21 mouse cellular contexts compared by ENCODE assay signal in genomic region chr4:66622650-66623394, GRCm38 (mm10).
DNase-seq lines count a peak whose midpoint lies in the region; ATAC-seq lines count a peak whose summit lies in the region.
"Had no signal": no experiment of that assay in that cellular context is flagged by ENCODE, and none has a peak within 500 bp of the region (broad histone marks: within the 10 kb centered on the region; RNA-seq: fewer than 3 reads in every experiment).

No protein-coding gene starts in this region.

- no peak overlapping the region for H3K4me2 ChIP-seq in forebrain, embryonic 11.5 days (ENCODE audit: low read depth, low read length, severe bottlenecking)
- H3K4me2 ChIP-seq in forebrain, embryonic 13.5 days = no peak overlapping the region
- no peak overlapping the region for H3K4me2 ChIP-seq in forebrain, embryonic 16.5 days (ENCODE audit: low read length)
- H3K4me2 ChIP-seq: embryonic facial prominence, embryonic 13.5 days; heart, embryonic 11.5 days; hindbrain, embryonic 12.5 days; hindbrain, embryonic 15.5 days had no signal

- H3K27ac ChIP-seq in forebrain, embryonic 11.5 days (ENCODE audit: low read depth, low read length) = no peak overlapping the region
- H3K27ac ChIP-seq in forebrain, embryonic 10.5 days = no peak overlapping the region
- H3K27ac ChIP-seq in forebrain, embryonic 13.5 days = no peak overlapping the region
- H3K27ac ChIP-seq in forebrain, embryonic 16.5 days (ENCODE audit: low read length) = no peak overlapping the region
- H3K27ac ChIP-seq: embryonic facial prominence, embryonic 10.5 days; embryonic facial prominence, embryonic 13.5 days; hindbrain, embryonic 12.5 days; hindbrain, embryonic 15.5 days had no signal

- no peak overlapping the region for H3K9ac ChIP-seq in forebrain, embryonic 11.5 days (ENCODE audit: low read length)
- H3K9ac ChIP-seq in forebrain, embryonic 13.5 days = no peak overlapping the region
- no peak overlapping the region for H3K9ac ChIP-seq in forebrain, embryonic 16.5 days (replicated peaks; ENCODE audit: low read depth, low read length)
- H3K9ac ChIP-seq: embryonic facial prominence, embryonic 13.5 days; hindbrain, embryonic 12.5 days; hindbrain, embryonic 15.5 days had no signal

- no peak overlapping the region for H3K4me3 ChIP-seq in forebrain, embryonic 11.5 days (ENCODE audit: low read depth, low read length)
- no peak overlapping the region for H3K4me3 ChIP-seq in forebrain, embryonic 10.5 days
- no peak overlapping the region for H3K4me3 ChIP-seq in forebrain, embryonic 13.5 days
- H3K4me3 ChIP-seq in forebrain, embryonic 16.5 days (replicated peaks; ENCODE audit: low read length) = no peak overlapping the region
- H3K4me3 ChIP-seq: embryonic facial prominence, embryonic 10.5 days; embryonic facial prominence, embryonic 13.5 days; hindbrain, embryonic 12.5 days; hindbrain, embryonic 15.5 days had no signal

- H3K4me1 ChIP-seq in forebrain, embryonic 11.5 days (replicated peaks; ENCODE audit: control insufficient read depth, insufficient read depth, low read length) = no peaks in the 10 kb centered on the region
- H3K4me1 ChIP-seq in forebrain, embryonic 10.5 days = no peaks in the 10 kb centered on the region
- no peaks in the 10 kb centered on the region for H3K4me1 ChIP-seq in forebrain, embryonic 13.5 days
- H3K4me1 ChIP-seq in forebrain, embryonic 16.5 days (replicated peaks; ENCODE audit: control insufficient read depth, insufficient read depth, low read length) = no peaks in the 10 kb centered on the region
- H3K4me1 ChIP-seq: embryonic facial prominence, embryonic 10.5 days; embryonic facial prominence, embryonic 13.5 days; hindbrain, embryonic 12.5 days; hindbrain, embryonic 15.5 days had no signal

- DNase-seq in forebrain, embryonic 11.5 days (ENCODE audit: low spot score) = no peak
- DNase-seq in forebrain, embryonic 10.5 days (ENCODE audit: extremely low spot score, low spot score) = no peak
- DNase-seq in T-cell, adult 2 months (ENCODE audit: low spot score) = no peak
- no peak for DNase-seq in kidney, postnatal 10 days
- DNase-seq: adrenal gland, postnatal 10 days; adrenal gland, postnatal 36 days; cerebellum, adult 11-12 months; cerebellum, adult 8-10 months; cerebellum, postnatal 10 days; cerebellum, postnatal 36 days; embryo, embryonic 11 days; gastrocnemius, postnatal 25 days; kidney, adult 2 months had no signal

- ATAC-seq in forebrain, embryonic 11.5 days (replicated peaks; ENCODE audit: low FRiP score) = peak; percentile 81
- ATAC-seq in forebrain, embryonic 13.5 days = peak; percentile 85
- ATAC-seq in forebrain, embryonic 16.5 days = peak; percentile 67; the same call in 1 of the 2 replicates
- ATAC-seq: intestine, postnatal 0 days had no signal

- no peaks in the 10 kb centered on the region for H3K27me3 ChIP-seq in forebrain, embryonic 11.5 days (ENCODE audit: control insufficient read depth, insufficient read depth, low read length)
- no peaks in the 10 kb centered on the region for H3K27me3 ChIP-seq in forebrain, embryonic 10.5 days (ENCODE audit: poor library complexity, severe bottlenecking)
- no peaks in the 10 kb centered on the region for H3K27me3 ChIP-seq in forebrain, embryonic 13.5 days
- H3K27me3 ChIP-seq in forebrain, embryonic 16.5 days (replicated peaks; ENCODE audit: control insufficient read depth, insufficient read depth, low read length) = no peaks in the 10 kb centered on the region
- H3K27me3 ChIP-seq: embryonic facial prominence, embryonic 13.5 days; hindbrain, embryonic 12.5 days; hindbrain, embryonic 15.5 days had no signal

- H3K9me3 ChIP-seq in forebrain, embryonic 11.5 days (ENCODE audit: control insufficient read depth, low read length) = no peaks in the 10 kb centered on the region
- no peaks in the 10 kb centered on the region for H3K9me3 ChIP-seq in forebrain, embryonic 10.5 days
- H3K9me3 ChIP-seq in forebrain, embryonic 13.5 days (replicated peaks) = no peaks in the 10 kb centered on the region
- no peaks in the 10 kb centered on the region for H3K9me3 ChIP-seq in forebrain, embryonic 16.5 days (ENCODE audit: control insufficient read depth, low read length)
- H3K9me3 ChIP-seq: embryonic facial prominence, embryonic 10.5 days; embryonic facial prominence, embryonic 13.5 days; hindbrain, embryonic 12.5 days; hindbrain, embryonic 15.5 days had no signal

- no peaks in the 10 kb centered on the region for H3K36me3 ChIP-seq in forebrain, embryonic 11.5 days (ENCODE audit: control insufficient read depth, insufficient read depth, low read length)
- no peaks in the 10 kb centered on the region for H3K36me3 ChIP-seq in forebrain, embryonic 10.5 days (replicated peaks)
- no peaks in the 10 kb centered on the region for H3K36me3 ChIP-seq in forebrain, embryonic 13.5 days (ENCODE audit: poor library complexity, severe bottlenecking)
- no peaks in the 10 kb centered on the region for H3K36me3 ChIP-seq in forebrain, embryonic 16.5 days (ENCODE audit: control insufficient read depth, insufficient read depth)
- H3K36me3 ChIP-seq: embryonic facial prominence, embryonic 10.5 days; embryonic facial prominence, embryonic 13.5 days; hindbrain, embryonic 12.5 days; hindbrain, embryonic 15.5 days had no signal

- WGBS in forebrain, embryonic 11.5 days = 57% methylated on average over 5 of the region's 5 CpGs
- 80% methylated on average over 5 of the region's 5 CpGs for WGBS in forebrain, embryonic 10.5 days
- 38% methylated on average over 5 of the region's 5 CpGs for WGBS in forebrain, embryonic 13.5 days
- 27% methylated on average over 5 of the region's 5 CpGs for WGBS in forebrain, embryonic 16.5 days
